Mouse (Mus musculus): ENCODE measurements at regions not wholly inside any gene's neighbourhood (a gene's known extent, or its start where the extent isn't known, plus 50 kb on each side); places are given as distances from the start of the nearest gene placed in this dataset.
"Not testable (repeated sequence)": the region's sequence is repeated elsewhere in the genome, so short reads cannot be mapped to it uniquely, and the experiment has no call there.

DNA sequence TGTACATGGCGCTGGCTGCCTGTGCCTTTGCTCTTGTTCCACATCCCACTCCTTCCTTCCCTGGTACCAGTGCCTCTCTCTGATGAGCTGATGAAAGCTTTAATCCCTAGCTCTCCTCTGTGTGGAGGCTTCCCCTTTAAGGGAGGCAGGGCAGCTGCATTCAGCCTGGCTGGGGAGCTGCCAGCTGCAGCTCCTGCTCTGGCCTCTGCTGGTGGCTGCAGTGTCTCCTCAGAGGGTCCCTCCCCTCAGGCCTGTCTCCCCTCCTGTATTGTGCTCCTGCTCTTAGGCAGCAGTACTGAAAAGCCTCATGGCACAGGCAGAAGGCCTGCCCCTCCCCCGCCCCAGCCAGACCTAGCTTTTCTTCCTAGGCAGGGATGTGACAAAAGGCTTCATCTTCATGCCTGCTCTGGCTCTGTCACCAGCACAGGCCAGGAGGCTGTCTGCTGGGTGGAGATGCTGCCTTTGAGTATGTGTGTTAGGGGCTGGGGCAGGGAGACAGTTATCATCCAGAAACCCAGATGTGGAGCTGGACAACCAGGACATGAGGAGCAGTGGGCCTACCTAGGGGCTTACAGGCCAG lies 97.7 kb upstream of the Zcchc13 start:
- not testable (repeated sequence) for DNase-seq (ENCODE audit: low read depth, low spot score)

GRCm38 (mm10) chrX:103533306-103533705 lies 97.1 kb upstream of the Zcchc13 start:
- DNase-seq (ENCODE audit: low read depth, low spot score): peak; percentile 69

DNA sequence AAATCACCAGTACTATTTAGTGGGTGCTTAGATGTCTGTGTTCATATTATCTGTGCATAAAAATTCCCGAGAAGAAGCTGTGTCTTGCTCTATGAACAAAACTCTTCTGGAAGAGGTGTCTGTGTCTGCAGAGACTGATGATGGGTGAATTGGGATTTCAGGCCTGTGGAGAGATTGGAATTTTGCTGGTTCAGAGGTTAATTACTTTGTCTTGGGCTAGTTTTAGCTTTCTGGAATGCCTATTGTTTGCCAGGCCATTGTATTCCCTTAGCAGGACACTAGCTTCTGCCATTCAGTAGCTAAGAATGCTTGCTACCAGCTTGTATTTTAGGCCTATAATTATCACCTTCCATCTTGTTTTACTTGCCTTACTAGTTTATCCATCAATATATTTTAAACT lies 96.6 kb upstream of the Zcchc13 start:
- no peak for DNase-seq (ENCODE audit: low read depth, low spot score)

GRCm38 (mm10) chrX:103546490-103547202 lies 83.7 kb upstream of the Zcchc13 start:
- DNase-seq (ENCODE audit: low read depth, low spot score): no peak

DNA sequence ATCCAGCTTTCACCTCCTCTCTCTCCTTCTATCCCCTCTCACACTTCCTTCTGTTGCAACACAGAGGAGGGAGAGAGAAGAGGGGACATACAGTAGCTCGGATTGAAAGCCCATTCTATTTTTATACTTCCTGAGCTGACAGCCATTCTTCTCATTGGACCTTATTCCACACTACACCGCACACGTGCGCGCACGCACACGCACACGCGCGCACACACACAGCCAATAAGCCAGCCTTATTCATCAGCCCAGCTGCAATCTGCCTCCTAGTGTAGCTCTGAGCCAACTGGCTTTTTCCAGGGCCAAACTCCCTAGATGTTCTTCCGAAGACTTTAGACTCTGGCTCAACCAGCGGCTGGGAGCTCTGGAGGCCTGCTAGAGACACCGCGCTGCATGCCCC lies 79.1 kb upstream of the Zcchc13 start:
- no peak for DNase-seq (ENCODE audit: low read depth, low spot score)

- DNase-seq (ENCODE audit: low read depth, low spot score): no peak
Measured at GRCm38 (mm10) chrX:103553196-103553595, 77.2 kb upstream of the Zcchc13 start.

DNA sequence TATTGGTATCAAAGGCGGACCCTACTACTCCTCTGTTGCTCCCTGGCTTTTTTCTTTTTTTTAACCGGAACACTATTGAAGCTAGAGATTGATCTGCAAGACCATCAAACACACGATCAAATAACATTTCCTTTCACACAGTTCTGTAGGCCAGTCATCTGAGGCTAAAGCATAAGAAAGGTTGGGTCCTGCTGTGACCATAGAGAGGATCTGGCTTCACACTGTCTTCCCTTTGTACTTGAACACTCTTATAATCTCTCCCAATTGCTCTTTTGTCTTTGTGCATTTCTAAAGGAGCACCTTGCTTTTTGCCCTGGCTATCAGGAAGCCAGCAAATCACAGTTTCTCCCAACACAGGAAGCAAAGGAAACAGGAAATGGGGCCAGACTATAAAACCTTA lies 76.8 kb upstream of the Zcchc13 start:
- no peak for DNase-seq (ENCODE audit: low read depth, low spot score)

DNA sequence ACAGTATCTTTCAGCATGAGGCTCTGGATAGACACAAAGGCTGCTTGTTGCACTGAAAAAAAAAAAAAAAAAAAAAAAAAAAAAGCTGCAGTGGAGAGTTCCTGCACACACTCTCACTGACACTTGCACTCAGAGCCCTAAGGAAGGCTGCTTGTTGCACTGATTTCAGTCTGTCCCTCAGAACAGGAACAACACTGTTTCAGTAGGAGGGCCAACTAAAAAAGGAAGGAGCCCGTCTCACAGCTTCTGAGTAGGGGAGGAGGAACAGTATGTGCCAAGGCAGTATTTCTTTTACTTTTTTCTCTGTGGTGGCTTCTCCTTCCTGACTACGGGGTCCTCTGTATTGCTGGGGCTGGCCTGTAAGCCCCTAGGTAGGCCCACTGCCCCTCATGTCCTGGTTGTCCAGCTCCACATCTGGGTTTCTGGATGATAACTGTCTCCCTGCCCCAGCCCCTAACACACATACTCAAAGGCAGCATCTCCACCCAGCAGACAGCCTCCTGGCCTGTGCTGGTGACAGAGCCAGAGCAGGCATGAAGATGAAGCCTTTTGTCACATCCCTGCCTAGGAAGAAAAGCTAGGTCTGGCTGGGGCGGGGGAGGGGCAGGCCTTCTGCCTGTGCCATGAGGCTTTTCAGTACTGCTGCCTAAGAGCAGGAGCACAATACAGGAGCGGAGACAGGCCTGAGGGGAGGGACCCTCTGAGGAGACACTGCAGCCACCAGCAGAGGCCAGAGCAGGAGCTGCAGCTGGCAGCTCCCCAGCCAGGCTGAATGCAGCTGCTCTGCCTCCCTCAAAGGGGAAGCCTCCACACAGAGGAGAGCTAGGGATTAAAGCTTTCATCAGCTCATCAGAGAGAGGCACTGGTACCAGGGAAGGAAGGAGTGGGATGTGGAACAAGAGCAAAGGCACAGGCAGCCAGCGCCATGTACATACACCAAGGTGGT lies 75.1 kb upstream of the Zcchc13 start:
- DNase-seq (ENCODE audit: low read depth, low spot score): not testable (repeated sequence)

DNA sequence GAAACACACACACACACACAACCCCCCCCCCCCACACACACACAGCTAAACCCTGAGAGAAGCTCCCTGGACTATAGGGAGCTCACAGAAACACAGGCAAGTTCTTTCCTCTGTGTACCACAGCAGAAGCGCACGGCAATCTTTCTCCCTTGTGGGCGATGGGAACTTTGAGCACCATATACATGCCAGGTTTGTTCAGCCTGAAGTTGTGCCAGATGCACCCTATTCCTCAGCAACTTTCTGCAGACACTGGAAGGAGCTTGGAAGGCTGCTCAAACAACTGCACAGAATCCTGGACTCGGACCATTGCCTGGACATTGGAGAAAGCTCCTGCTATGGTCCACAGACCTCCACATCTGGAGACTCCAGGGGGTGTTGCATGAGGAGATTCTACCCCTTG lies 74.3 kb upstream of the Zcchc13 start:
- no peak for DNase-seq (ENCODE audit: low read depth, low spot score)

GRCm38 (mm10) chrX:103556681-103557490 lies 73.5 kb upstream of the Zcchc13 start:
- DNase-seq (ENCODE audit: low read depth, low spot score): no peak

- DNase-seq (ENCODE audit: low read depth, low spot score): no peak
Measured at GRCm38 (mm10) chrX:103557496-103557895, 72.9 kb upstream of the Zcchc13 start.

DNA sequence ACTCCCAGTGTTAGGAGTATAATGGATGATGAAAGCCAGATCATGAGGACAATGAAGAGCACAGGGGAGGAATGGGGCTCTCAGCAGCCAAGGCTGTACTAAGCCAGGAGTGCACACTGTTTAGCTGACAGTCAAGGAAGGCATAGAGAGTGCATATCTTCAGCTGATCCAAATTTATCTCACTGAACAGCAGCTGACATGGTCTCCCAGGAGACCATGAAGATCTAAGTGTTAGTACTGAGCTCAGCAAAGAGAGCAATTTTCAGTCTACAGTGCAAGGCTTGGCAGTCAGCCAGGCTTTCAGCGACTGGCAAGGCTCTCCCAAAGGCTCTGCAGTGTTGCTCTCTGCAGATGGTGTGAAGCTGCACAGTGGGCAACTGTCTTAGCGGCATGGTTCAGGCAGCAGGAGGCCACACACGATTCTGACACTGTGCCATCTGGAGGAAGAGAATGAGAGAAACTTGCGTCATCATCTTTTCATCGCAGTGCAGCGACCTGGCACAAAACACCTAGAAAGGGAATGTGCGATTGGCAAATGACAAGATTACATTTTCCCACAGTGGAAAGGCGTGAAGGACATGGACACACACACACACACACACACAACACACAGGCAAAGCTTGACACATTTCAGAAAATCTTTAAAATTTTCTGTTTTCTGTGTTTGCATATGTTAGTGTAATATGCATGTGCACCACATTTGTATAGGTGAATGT lies 66.7 kb upstream of the Zcchc13 start:
- DNase-seq (ENCODE audit: low read depth, low spot score): peak; percentile 22

DNA sequence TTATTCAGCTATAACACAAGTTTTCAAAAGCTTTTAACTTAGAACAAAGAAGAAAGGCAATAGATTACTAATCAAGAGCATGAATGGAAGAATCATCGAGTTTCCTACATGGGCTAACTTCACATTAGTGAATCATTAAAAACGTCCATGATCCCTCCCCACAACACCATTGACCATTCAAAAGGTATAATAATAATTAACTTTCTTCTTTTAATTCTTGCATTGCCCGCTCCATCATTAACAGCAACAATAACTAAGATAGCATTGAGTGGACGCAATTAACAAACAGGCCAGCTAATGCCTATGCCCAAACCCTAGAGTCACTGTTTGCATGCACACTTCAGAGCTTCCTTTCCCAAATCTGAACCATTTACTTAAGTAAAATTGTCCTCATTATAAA lies 57.0 kb upstream of the Zcchc13 start:
- no peak for DNase-seq (ENCODE audit: low read depth, low spot score)

DNA sequence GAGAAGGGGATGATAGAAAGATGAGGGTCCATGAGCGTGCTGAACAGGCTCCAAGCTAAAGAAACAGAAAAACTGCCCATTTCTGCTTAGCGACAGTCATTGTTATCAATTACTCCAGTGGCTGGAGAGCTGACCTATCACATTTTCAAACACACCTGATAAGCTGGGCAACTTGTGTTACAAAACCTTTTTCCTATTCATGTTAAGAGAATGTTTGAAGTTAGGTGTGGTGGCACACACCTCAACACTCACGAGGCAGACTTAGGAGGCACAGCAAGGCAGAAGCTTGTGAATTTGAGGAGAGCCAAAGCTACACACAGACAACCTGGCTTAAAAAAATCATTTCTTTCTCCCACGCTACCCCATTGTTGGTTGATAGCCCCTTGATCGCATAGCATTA lies 50.9 kb upstream of the Zcchc13 start:
- DNase-seq (ENCODE audit: low read depth, low spot score): no peak
